31 mouse cellular contexts compared by ENCODE assay signal in genomic region chr4:150516201-150516600, GRCm38 (mm10).
DNase-seq lines count a peak whose midpoint lies in the region; ATAC-seq and TF ChIP-seq lines count a peak whose summit lies in the region.
"Had no signal": no experiment of that assay in that cellular context is flagged by ENCODE, and none has a peak within 500 bp of the region (broad histone marks: within the 10 kb centered on the region; RNA-seq: fewer than 3 reads in every experiment).

No protein-coding gene starts in this region.

- peak overlapping the region; percentile 75 for H3K27ac ChIP-seq in heart, embryonic 13.5 days (replicated peaks)
- peak overlapping the region; percentile 33; the same call in 1 of the 2 replicates for H3K27ac ChIP-seq in midbrain, embryonic 15.5 days
- no peak overlapping the region for H3K27ac ChIP-seq in midbrain, embryonic 11.5 days (ENCODE audit: low read depth, low read length)
- H3K27ac ChIP-seq in MEL (ENCODE audit: control insufficient read depth, low read depth, low read length), result no peak overlapping the region
- H3K27ac ChIP-seq: embryonic facial prominence, embryonic 13.5 days; forebrain, embryonic 10.5 days; gastrocnemius, adult 2 months; heart, embryonic 15.5 days; kidney, embryonic 15.5 days; lung, embryonic 15.5 days; stomach, embryonic 15.5 days had no signal

- DNase-seq in heart, postnatal 14 days, result no peak
- DNase-seq in midbrain, embryonic 11.5 days (ENCODE audit: low spot score, missing footprints), result no peak
- no peak for DNase-seq in MEL (ENCODE audit: low read depth, low spot score)
- peak; percentile 46 for DNase-seq in naive thymus-derived CD4-positive, alpha-beta T cell, adult 2 months (ENCODE audit: low read depth)
- no peak for DNase-seq in left cerebral cortex, postnatal 36 days (ENCODE audit: low spot score in 2 of 2)
- no peak for DNase-seq in kidney, postnatal 4 days
- DNase-seq: adrenal gland, postnatal 10 days; cerebellum, adult 11 months; cerebellum, adult 9-10 months; embryo, embryonic 11 days; gastrocnemius, adult 2 months; gastrocnemius, postnatal 36 days; heart, adult 18-20 months; heart, postnatal 4 days; kidney, adult 18-20 months; kidney, postnatal 25 days; layer of hippocampus, adult 9-11 months; right cerebral cortex, postnatal 14 days had no signal

- no peak for TF ChIP-seq CTCF in MEL (IDR thresholded peaks at IDR 0.05 in 2 of 3, conservative IDR thresholded peaks at IDR 0.05 in 1 of 3; ENCODE audit: control insufficient read depth in 1 of 3, insufficient read depth in 1 of 3, low read depth in 2 of 3, low read length in 3 of 3, poor library complexity in 1 of 3, severe bottlenecking in 1 of 3)

- no peak overlapping the region for H3K4me3 ChIP-seq in heart, embryonic 13.5 days
- H3K4me3 ChIP-seq in midbrain, embryonic 15.5 days, result no peak overlapping the region
- H3K4me3 ChIP-seq in midbrain, embryonic 11.5 days (ENCODE audit: low read depth, low read length), result no peak overlapping the region
- no peak overlapping the region for H3K4me3 ChIP-seq in MEL (ENCODE audit: control insufficient read depth in 1 of 2, insufficient read depth in 1 of 2, low read depth in 2 of 2, low read length in 2 of 2)
- H3K4me3 ChIP-seq: embryonic facial prominence, embryonic 13.5 days; forebrain, embryonic 10.5 days; gastrocnemius, adult 2 months; heart, embryonic 15.5 days; hindbrain, embryonic 13.5 days; kidney, embryonic 15.5 days; lung, embryonic 15.5 days; midbrain, embryonic 10.5 days; myocyte; neural tube, embryonic 13.5 days; stomach, embryonic 15.5 days had no signal

- H3K4me1 ChIP-seq in heart, embryonic 13.5 days, result peaks cover 29% of the 10 kb centered on the region
- H3K4me1 ChIP-seq in midbrain, embryonic 15.5 days, result peaks cover 9% of the 10 kb centered on the region; the same call in 1 of the 2 replicates
- 0 out of 2 replicates have a peak, but pooled peaks cover 3% of the 10 kb centered on the region for H3K4me1 ChIP-seq in midbrain, embryonic 11.5 days (ENCODE audit: control insufficient read depth, insufficient read depth, low read length)
- peaks cover 10 to 28% of the 10 kb centered on the region in 2 experiments for H3K4me1 ChIP-seq in MEL (ENCODE audit: control insufficient read depth in 1 of 2, insufficient read depth in 2 of 2, low read length in 2 of 2)
- H3K4me1 ChIP-seq: kidney, embryonic 15.5 days had no signal

- no peaks in the 10 kb centered on the region for H3K79me2 ChIP-seq in MEL (ENCODE audit: control insufficient read depth, insufficient read depth, low read length, poor library complexity)

- TF ChIP-seq POLR2A in MEL (IDR thresholded peaks at IDR 0.05; ENCODE audit: control insufficient read depth in 1 of 2, insufficient read depth in 1 of 2, low read depth in 1 of 2, low read length in 2 of 2, poor library complexity in 1 of 2), result no peak

- intact Hi-C loops in heart, postnatal 14 days (cut with DNase I), result no loop called here
- intact Hi-C loops in left cerebral cortex, postnatal 36 days (cut with DNase I), result no loop called here

- H3K9ac ChIP-seq in heart, embryonic 13.5 days, result no peak overlapping the region
- no peak overlapping the region for H3K9ac ChIP-seq in midbrain, embryonic 15.5 days
- H3K9ac ChIP-seq in midbrain, embryonic 11.5 days (ENCODE audit: low read length), result no peak overlapping the region
- no peak overlapping the region for H3K9ac ChIP-seq in MEL (ENCODE audit: control insufficient read depth, low read depth, low read length, poor library complexity, severe bottlenecking)
- H3K9ac ChIP-seq: embryonic facial prominence, embryonic 13.5 days; heart, embryonic 15.5 days; hindbrain, embryonic 13.5 days; kidney, embryonic 15.5 days; lung, embryonic 15.5 days; neural tube, embryonic 13.5 days; stomach, embryonic 15.5 days had no signal

- H3K9me3 ChIP-seq in heart, embryonic 13.5 days, result no peaks in the 10 kb centered on the region
- no peaks in the 10 kb centered on the region for H3K9me3 ChIP-seq in midbrain, embryonic 15.5 days
- H3K9me3 ChIP-seq in midbrain, embryonic 11.5 days (ENCODE audit: control insufficient read depth, low read length), result no peaks in the 10 kb centered on the region
- H3K9me3 ChIP-seq in MEL (replicated peaks; ENCODE audit: insufficient read depth, low read length), result no peaks in the 10 kb centered on the region
- H3K9me3 ChIP-seq: embryonic facial prominence, embryonic 13.5 days; forebrain, embryonic 10.5 days; heart, embryonic 15.5 days; hindbrain, embryonic 13.5 days; kidney, embryonic 15.5 days; lung, embryonic 15.5 days; midbrain, embryonic 10.5 days; neural tube, embryonic 13.5 days; stomach, embryonic 15.5 days had no signal

- no peak for TF ChIP-seq EP300 in MEL (IDR thresholded peaks at IDR 0.05; ENCODE audit: low read depth in 1 of 2, low read length in 2 of 2)

- no peak for ATAC-seq in heart, embryonic 13.5 days (ENCODE audit: extremely low read depth, insufficient number of reproducible peaks, low FRiP score, low TSS enrichment)
- ATAC-seq in midbrain, embryonic 15.5 days (replicated peaks), result no peak
- ATAC-seq in midbrain, embryonic 11.5 days (ENCODE audit: low FRiP score), result no peak
- ATAC-seq: forebrain, embryonic 16.5 days had no signal

- H3K27me3 ChIP-seq in heart, embryonic 13.5 days (replicated peaks), result no peaks in the 10 kb centered on the region
- H3K27me3 ChIP-seq in midbrain, embryonic 15.5 days (replicated peaks), result no peaks in the 10 kb centered on the region
- no peaks in the 10 kb centered on the region for H3K27me3 ChIP-seq in midbrain, embryonic 11.5 days (ENCODE audit: control insufficient read depth, insufficient read depth, low read length)
- H3K27me3 ChIP-seq in MEL (ENCODE audit: control insufficient read depth in 1 of 2, insufficient read depth in 2 of 2, low read length in 2 of 2), result no peaks in the 10 kb centered on the region
- H3K27me3 ChIP-seq: embryonic facial prominence, embryonic 13.5 days; heart, embryonic 15.5 days; hindbrain, embryonic 13.5 days; kidney, embryonic 15.5 days; lung, embryonic 15.5 days; neural tube, embryonic 13.5 days; stomach, embryonic 15.5 days had no signal

- H3K36me3 ChIP-seq in heart, embryonic 13.5 days, result peaks cover 32% of the 10 kb centered on the region
- H3K36me3 ChIP-seq in midbrain, embryonic 15.5 days (replicated peaks), result peaks cover 3% of the 10 kb centered on the region; the same call in 1 of the 2 replicates
- H3K36me3 ChIP-seq in midbrain, embryonic 11.5 days (ENCODE audit: control insufficient read depth, insufficient read depth, low read length), result no peaks in the 10 kb centered on the region
- peaks cover 0 to 35% of the 10 kb centered on the region in 2 experiments; a peak in 2 of 4 replicates for H3K36me3 ChIP-seq in MEL (ENCODE audit: control insufficient read depth in 1 of 2, insufficient read depth in 2 of 2, low read length in 2 of 2)

- no peak for TF ChIP-seq RAD21 in MEL (IDR thresholded peaks at IDR 0.05; ENCODE audit: low read depth, low read length)

- WGBS in heart, embryonic 13.5 days, result 36% methylated on average over 2 of the region's 2 CpGs
- 60% methylated on average over 2 of the region's 2 CpGs for WGBS in midbrain, embryonic 15.5 days
- 70% methylated on average over 2 of the region's 2 CpGs for WGBS in midbrain, embryonic 11.5 days

- H3K4me2 ChIP-seq in heart, embryonic 13.5 days, result no peak overlapping the region
- no peak overlapping the region for H3K4me2 ChIP-seq in midbrain, embryonic 15.5 days
- no peak overlapping the region for H3K4me2 ChIP-seq in midbrain, embryonic 11.5 days
- H3K4me2 ChIP-seq: embryonic facial prominence, embryonic 13.5 days; heart, embryonic 15.5 days; hindbrain, embryonic 13.5 days; kidney, embryonic 15.5 days; lung, embryonic 15.5 days; neural tube, embryonic 13.5 days; stomach, embryonic 15.5 days had no signal

TF ChIP-seq in MEL, 35 proteins besides CTCF, POLR2A, EP300 and RAD21:
- TF ChIP-seq ZNF384 (IDR thresholded peaks at IDR 0.05; ENCODE audit: low read depth, low read length) (peak; percentile 56; the same call in 1 of the 2 replicates), ZKSCAN1 (IDR thresholded peaks at IDR 0.05; ENCODE audit: low read depth, low read length) (no peak)
TF ChIP-seq in MEL: peak in this region for 1.

Comparison
In these comparisons a context has a peak if more than half of its experiments do, and no peak if none do; other contexts are left out.
1. H3K27ac ChIP-seq: peak in heart, embryonic 13.5 days (single experiment) and midbrain, embryonic 15.5 days (single experiment); none in midbrain, embryonic 11.5 days (single experiment) and MEL (single experiment).